Comparison of ENCODE assay signal across 21 mouse cellular contexts in the genomic region with DNA sequence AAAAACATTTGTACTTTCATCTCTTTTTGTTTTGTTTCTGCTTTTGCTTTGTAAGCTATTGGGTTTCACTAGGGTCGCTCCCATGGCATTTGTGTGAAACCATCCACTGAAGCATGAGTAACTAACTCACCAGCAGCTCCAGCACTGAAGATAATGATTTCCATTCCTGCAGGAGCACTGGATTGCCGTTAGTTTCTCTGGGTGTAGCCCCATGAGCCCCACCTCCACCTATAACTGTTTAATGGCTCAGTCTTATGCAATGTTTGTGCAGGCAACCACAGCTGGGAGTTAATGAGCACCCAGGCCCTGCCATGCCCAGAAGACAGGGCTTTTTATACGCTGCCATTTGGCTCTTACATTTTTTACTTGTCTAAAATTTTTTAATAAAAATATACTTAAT. TPM values are rescaled to one million over a fixed set of nuclear protein-coding genes. Genes with fewer than 3 reads are reported as not detected.
DNase-seq lines count a peak whose midpoint lies in the region; ATAC-seq and TF ChIP-seq lines count a peak whose summit lies in the region.
"Had no signal": no experiment of that assay in that cellular context is flagged by ENCODE, and none has a peak within 500 bp of the region (broad histone marks: within the 10 kb centered on the region; RNA-seq: fewer than 3 reads in every experiment).

No protein-coding gene starts in this region.

- H3K9me3 ChIP-seq in intestine, embryonic 14.5 days (ENCODE audit: control insufficient read depth, low read length): no peaks in the 10 kb centered on the region
- H3K9me3 ChIP-seq in liver, embryonic 12.5 days (replicated peaks): no peaks in the 10 kb centered on the region
- H3K9me3 ChIP-seq in midbrain, postnatal 0 days (ENCODE audit: low read length): no peaks in the 10 kb centered on the region
- H3K9me3 ChIP-seq: embryonic facial prominence, embryonic 10.5 days; midbrain, embryonic 10.5 days had no signal

- no peak overlapping the region for H3K4me3 ChIP-seq in C2C12 (ENCODE audit: insufficient read depth, poor library complexity, severe bottlenecking)
- H3K4me3 ChIP-seq in intestine, embryonic 14.5 days (ENCODE audit: low read depth, low read length): no peak overlapping the region
- no peak overlapping the region for H3K4me3 ChIP-seq in liver, embryonic 12.5 days
- H3K4me3 ChIP-seq in midbrain, postnatal 0 days (ENCODE audit: low read depth, low read length): no peak overlapping the region
- H3K4me3 ChIP-seq: embryonic facial prominence, embryonic 10.5 days; erythroblast, embryonic 14.5 days; heart, adult 2 months; midbrain, embryonic 10.5 days had no signal

- H3K9ac ChIP-seq in intestine, embryonic 14.5 days (ENCODE audit: low read length): no peak overlapping the region
- H3K9ac ChIP-seq in liver, embryonic 12.5 days: no peak overlapping the region
- no peak overlapping the region for H3K9ac ChIP-seq in midbrain, postnatal 0 days (replicated peaks; ENCODE audit: low read length, poor library complexity, severe bottlenecking)
- H3K9ac ChIP-seq: hindbrain, embryonic 14.5 days had no signal

- no peaks in the 10 kb centered on the region for H3K79me2 ChIP-seq in C2C12 (ENCODE audit: control insufficient read depth, insufficient read depth)

- no peaks in the 10 kb centered on the region for H3K27me3 ChIP-seq in C2C12 (ENCODE audit: control insufficient read depth, insufficient read depth, insufficient read length)
- H3K27me3 ChIP-seq in intestine, embryonic 14.5 days (replicated peaks; ENCODE audit: control insufficient read depth, insufficient read depth, low read length): no peaks in the 10 kb centered on the region
- no peaks in the 10 kb centered on the region for H3K27me3 ChIP-seq in liver, embryonic 12.5 days (replicated peaks)
- H3K27me3 ChIP-seq in midbrain, postnatal 0 days (ENCODE audit: insufficient read depth, low read length): no peaks in the 10 kb centered on the region

- H3K4me2 ChIP-seq in intestine, embryonic 14.5 days (ENCODE audit: low read length): no peak overlapping the region
- H3K4me2 ChIP-seq in liver, embryonic 12.5 days: no peak overlapping the region
- no peak overlapping the region for H3K4me2 ChIP-seq in midbrain, postnatal 0 days (ENCODE audit: low read depth, low read length, poor library complexity, severe bottlenecking)
- H3K4me2 ChIP-seq: hindbrain, embryonic 14.5 days had no signal

- H3K79me3 ChIP-seq in C2C12 (ENCODE audit: low read depth): no peaks in the 10 kb centered on the region

- 0 out of 2 replicates have a peak, but pooled peaks have one; percentile 53 for ATAC-seq in intestine, embryonic 14.5 days (replicated peaks; ENCODE audit: low FRiP score, low TSS enrichment, low read depth)
- peak; percentile 75 for ATAC-seq in liver, embryonic 12.5 days
- no peak for ATAC-seq in midbrain, postnatal 0 days (ENCODE audit: low FRiP score)
- ATAC-seq: CD4-positive, CD25-positive, alpha-beta regulatory T cell, adult 4 months had no signal

- DNase-seq in intestine, embryonic 14.5 days (ENCODE audit: low spot score): no peak
- DNase-seq in kidney, postnatal 14 days: peak; percentile 4
- no peak for DNase-seq in heart, adult 9 months (ENCODE audit: low spot score in 2 of 2)
- no peak for DNase-seq in cerebellum, adult 11 months
- DNase-seq in left cerebral cortex, postnatal 14 days (ENCODE audit: low spot score in 2 of 2): no peak
- DNase-seq in midbrain, postnatal 0 days (ENCODE audit: low spot score): no peak
- DNase-seq: cerebellum, postnatal 10 days; gastrocnemius, postnatal 10 days; heart, adult 2 months; layer of hippocampus, postnatal 36 days; lung, postnatal 14 days; right cerebral cortex, postnatal 14 days had no signal

- no peaks in the 10 kb centered on the region for H3K4me1 ChIP-seq in intestine, embryonic 14.5 days (replicated peaks; ENCODE audit: control insufficient read depth, insufficient read depth, low read length)
- H3K4me1 ChIP-seq in liver, embryonic 12.5 days: no peaks in the 10 kb centered on the region
- no peaks in the 10 kb centered on the region for H3K4me1 ChIP-seq in midbrain, postnatal 0 days (ENCODE audit: insufficient read depth, low read length)
- H3K4me1 ChIP-seq: embryonic facial prominence, embryonic 10.5 days; midbrain, embryonic 10.5 days had no signal

- intact Hi-C loops in left cerebral cortex, postnatal 14 days (cut with DNase I): no loop called here

- WGBS in intestine, embryonic 14.5 days: 62% methylated on average over 3 of the region's 3 CpGs
- WGBS in liver, embryonic 12.5 days (ENCODE audit: insufficient replicate concordance): 56% methylated on average over 3 of the region's 3 CpGs
- 73% methylated on average over 3 of the region's 3 CpGs for WGBS in midbrain, postnatal 0 days

- no peak overlapping the region for H3K27ac ChIP-seq in intestine, embryonic 14.5 days (ENCODE audit: low read depth)
- no peak overlapping the region for H3K27ac ChIP-seq in liver, embryonic 12.5 days
- no peak overlapping the region for H3K27ac ChIP-seq in midbrain, postnatal 0 days (ENCODE audit: low read depth, low read length)
- H3K27ac ChIP-seq: embryonic facial prominence, embryonic 10.5 days; heart, adult 2 months; hindbrain, embryonic 14.5 days; midbrain, embryonic 10.5 days had no signal

- H3ac ChIP-seq in C2C12 (ENCODE audit: control insufficient read depth, insufficient read length, low read depth): no peak overlapping the region

- TF ChIP-seq CTCF in C2C12 (IDR thresholded peaks at IDR 0.05; ENCODE audit: control insufficient read depth, insufficient read depth, insufficient read length): no peak
- no peak for TF ChIP-seq CTCF in midbrain, postnatal 0 days (IDR thresholded peaks at IDR 0.05)

- H3K36me3 ChIP-seq in C2C12 (ENCODE audit: control insufficient read depth, insufficient read depth): no peaks in the 10 kb centered on the region
- H3K36me3 ChIP-seq in intestine, embryonic 14.5 days (ENCODE audit: control insufficient read depth, insufficient read depth, low read length): no peaks in the 10 kb centered on the region
- H3K36me3 ChIP-seq in liver, embryonic 12.5 days: no peaks in the 10 kb centered on the region
- H3K36me3 ChIP-seq in midbrain, postnatal 0 days (ENCODE audit: insufficient read depth, low read length): no peaks in the 10 kb centered on the region
- H3K36me3 ChIP-seq: embryonic facial prominence, embryonic 10.5 days; midbrain, embryonic 10.5 days had no signal

TF ChIP-seq in C2C12, 6 proteins besides CTCF, POLR2A, EP300 and RAD21:
- TF ChIP-seq USF1 (IDR thresholded peaks at IDR 0.05; ENCODE audit: low read depth) (no peak), CEBPB (IDR thresholded peaks at IDR 0.05; ENCODE audit: low read depth) (peak; percentile 76)

RNA-seq across cellular contexts. Expression of gene Wdr49, which starts 11.0 kb away (rescaled TPM):
- not detected for polyA plus RNA-seq in C2C12 (2012; fragmentation: generic; extraction: Trizol)
- polyA plus RNA-seq in intestine, embryonic 14.5 days (2014; fragmentation: Nextera tagmentation; extraction: Ambion mirVana): 0.07 TPM in 1 of 2 replicates, not detected in the other
- not detected in 2 replicates for polyA plus RNA-seq in liver, embryonic 12.5 days (2016; fragmentation: Nextera tagmentation; extraction: Ambion mirVana)
- under 1 TPM in 1 of 2 experiments, not detected in 1; 0.26 TPM for total RNA-seq in left cerebral cortex, postnatal 14 days (2021)
- total RNA-seq in midbrain, postnatal 0 days (2014; rRNA removed): 0.66 and 1.2 TPM in 2 replicates
- 0.15 and 0.17 TPM in 2 replicates for polyA plus RNA-seq in midbrain, postnatal 0 days (2015; fragmentation: Nextera tagmentation; extraction: Ambion mirVana)
- total RNA-seq: gastrocnemius, postnatal 10 days; heart, adult 2 months; MEL had no signal
- polyA plus RNA-seq: embryonic facial prominence, embryonic 10.5 days; erythroblast, embryonic 14.5 days; heart, adult 2 months; heart, postnatal 0 days; midbrain, embryonic 10.5 days had no signal
